Mouse (Mus musculus): ENCODE data around the gene Galk1. TPM values are rescaled to one million over a fixed set of nuclear protein-coding genes. Genes with fewer than 3 reads are reported as not detected.

Gene Galk1
- polyA plus RNA-seq, 1 experiment: 83.2 TPM

- 88% methylated on average over 5 of the region's 5 CpGs for WGBS
- H3K27me3 ChIP-seq (replicated peaks; ENCODE audit: control insufficient read depth, insufficient read depth, low read length): no peaks in the 10 kb centered on the region
- no peak overlapping the region for H3K4me3 ChIP-seq (ENCODE audit: insufficient read depth, low read depth, low read length)
- H3K36me3 ChIP-seq (ENCODE audit: control insufficient read depth, insufficient read depth, low read length): no peaks in the 10 kb centered on the region
- no peak overlapping the region for H3K27ac ChIP-seq (ENCODE audit: insufficient read depth, low read depth, low read length)
- no peak for DNase-seq
- TF ChIP-seq POLR2A (IDR thresholded peaks at IDR 0.05; ENCODE audit: low read depth, low read length) (no peak), CTCF (conservative IDR thresholded peaks at IDR 0.05; ENCODE audit: insufficient read depth, insufficient read length, low read depth, low read length) (no peak)
- H3K4me1 ChIP-seq (ENCODE audit: control insufficient read depth, insufficient read depth, low read length): peaks cover 9% of the 10 kb centered on the region; the same call in 1 of the 2 replicates
Measured at GRCm38 (mm10) chr11:116010948-116011347, 1.6 kb downstream of the Galk1 start.

GRCm38 (mm10) chr11:116010146-116010545, 2.4 kb downstream of the Galk1 start:
- H3K4me3 ChIP-seq (ENCODE audit: insufficient read depth, low read depth, low read length): no peak overlapping the region
- H3K4me1 ChIP-seq (ENCODE audit: control insufficient read depth, insufficient read depth, low read length): peaks cover 15% of the 10 kb centered on the region
- no peaks in the 10 kb centered on the region for H3K27me3 ChIP-seq (replicated peaks; ENCODE audit: control insufficient read depth, insufficient read depth, low read length)
- TF ChIP-seq CTCF (conservative IDR thresholded peaks at IDR 0.05; ENCODE audit: insufficient read depth, insufficient read length, low read depth, low read length) (no peak), POLR2A (IDR thresholded peaks at IDR 0.05; ENCODE audit: low read depth, low read length) (no peak)
- 95% methylated on average over 8 of the region's 8 CpGs for WGBS
- no peak overlapping the region for H3K27ac ChIP-seq (ENCODE audit: insufficient read depth, low read depth, low read length)
- DNase-seq: no peak
- no peaks in the 10 kb centered on the region for H3K36me3 ChIP-seq (ENCODE audit: control insufficient read depth, insufficient read depth, low read length)

- Histone ChIP-seq H3K36me3 (ENCODE audit: control insufficient read depth, insufficient read depth, low read length) (no peaks in the 10 kb centered on the region), H3K4me3 (ENCODE audit: insufficient read depth, low read depth, low read length) (no peak overlapping the region), H3K27me3 (replicated peaks; ENCODE audit: control insufficient read depth, insufficient read depth, low read length) (no peaks in the 10 kb centered on the region), H3K27ac (ENCODE audit: insufficient read depth, low read depth, low read length) (no peak overlapping the region), H3K4me1 (ENCODE audit: control insufficient read depth, insufficient read depth, low read length) (peaks cover 16% of the 10 kb centered on the region)
- WGBS: 92% methylated on average over 11 of the region's 11 CpGs
- TF ChIP-seq CTCF (conservative IDR thresholded peaks at IDR 0.05; ENCODE audit: insufficient read depth, insufficient read length, low read depth, low read length) (no peak), POLR2A (IDR thresholded peaks at IDR 0.05; ENCODE audit: low read depth, low read length) (no peak)
- DNase-seq: no peak
Measured at GRCm38 (mm10) chr11:116009661-116010060, 2.9 kb downstream of the Galk1 start.

- Histone ChIP-seq H3K27ac (ENCODE audit: insufficient read depth, low read depth, low read length) (no peak overlapping the region), H3K4me3 (ENCODE audit: insufficient read depth, low read depth, low read length) (no peak overlapping the region), H3K4me1 (ENCODE audit: control insufficient read depth, insufficient read depth, low read length) (peaks cover 16% of the 10 kb centered on the region), H3K27me3 (replicated peaks; ENCODE audit: control insufficient read depth, insufficient read depth, low read length) (no peaks in the 10 kb centered on the region), H3K36me3 (ENCODE audit: control insufficient read depth, insufficient read depth, low read length) (no peaks in the 10 kb centered on the region)
- WGBS: 92% methylated on average over 13 of the region's 13 CpGs
- TF ChIP-seq CTCF (conservative IDR thresholded peaks at IDR 0.05; ENCODE audit: insufficient read depth, insufficient read length, low read depth, low read length) (no peak), POLR2A (IDR thresholded peaks at IDR 0.05; ENCODE audit: low read depth, low read length) (no peak)
- DNase-seq: no peak
Measured at GRCm38 (mm10) chr11:116008832-116009375, 3.6 kb downstream of the Galk1 start.

GRCm38 (mm10) chr11:116008411-116008810, 4.1 kb downstream of the Galk1 start:
- Histone ChIP-seq H3K4me1 (ENCODE audit: control insufficient read depth, insufficient read depth, low read length) (peaks cover 16% of the 10 kb centered on the region), H3K27ac (ENCODE audit: insufficient read depth, low read depth, low read length) (no peak overlapping the region), H3K36me3 (ENCODE audit: control insufficient read depth, insufficient read depth, low read length) (no peaks in the 10 kb centered on the region), H3K4me3 (ENCODE audit: insufficient read depth, low read depth, low read length) (no peak overlapping the region), H3K27me3 (replicated peaks; ENCODE audit: control insufficient read depth, insufficient read depth, low read length) (no peaks in the 10 kb centered on the region)
- no peak for TF ChIP-seq POLR2A (IDR thresholded peaks at IDR 0.05; ENCODE audit: low read depth, low read length)
- no peak for TF ChIP-seq CTCF (conservative IDR thresholded peaks at IDR 0.05; ENCODE audit: insufficient read depth, insufficient read length, low read depth, low read length)
- no peak for DNase-seq
- WGBS: 92% methylated on average over 11 of the region's 11 CpGs

GRCm38 (mm10) chr11:116007095-116007850, 5.2 kb downstream of the Galk1 start:
- WGBS: 89% methylated on average over 28 of the region's 28 CpGs
- no peaks in the 10 kb centered on the region for H3K36me3 ChIP-seq (ENCODE audit: control insufficient read depth, insufficient read depth, low read length)
- H3K27ac ChIP-seq (ENCODE audit: insufficient read depth, low read depth, low read length): no peak overlapping the region
- no peak for DNase-seq
- H3K4me1 ChIP-seq (ENCODE audit: control insufficient read depth, insufficient read depth, low read length): peaks cover 11% of the 10 kb centered on the region
- no peak for TF ChIP-seq POLR2A (IDR thresholded peaks at IDR 0.05; ENCODE audit: low read depth, low read length)
- no peak for TF ChIP-seq CTCF (conservative IDR thresholded peaks at IDR 0.05; ENCODE audit: insufficient read depth, insufficient read length, low read depth, low read length)
- H3K4me3 ChIP-seq (ENCODE audit: insufficient read depth, low read depth, low read length): no peak overlapping the region
- H3K27me3 ChIP-seq (replicated peaks; ENCODE audit: control insufficient read depth, insufficient read depth, low read length): no peaks in the 10 kb centered on the region

GRCm38 (mm10) chr11:116005701-116006419, 6.7 kb downstream of the Galk1 start:
- H3K27ac ChIP-seq (ENCODE audit: insufficient read depth, low read depth, low read length): no peak overlapping the region
- no peaks in the 10 kb centered on the region for H3K27me3 ChIP-seq (replicated peaks; ENCODE audit: control insufficient read depth, insufficient read depth, low read length)
- H3K36me3 ChIP-seq (ENCODE audit: control insufficient read depth, insufficient read depth, low read length): no peaks in the 10 kb centered on the region
- peaks cover 7% of the 10 kb centered on the region for H3K4me1 ChIP-seq (ENCODE audit: control insufficient read depth, insufficient read depth, low read length)
- no peak overlapping the region for H3K4me3 ChIP-seq (ENCODE audit: insufficient read depth, low read depth, low read length)
- DNase-seq: no peak
- WGBS: 66% methylated on average over 9 of the region's 9 CpGs
- no peak for TF ChIP-seq POLR2A (IDR thresholded peaks at IDR 0.05; ENCODE audit: low read depth, low read length)
- no peak for TF ChIP-seq CTCF (conservative IDR thresholded peaks at IDR 0.05; ENCODE audit: insufficient read depth, insufficient read length, low read depth, low read length)

Data from kidney, adult 2 months (tissue).